In the genomic region with DNA sequence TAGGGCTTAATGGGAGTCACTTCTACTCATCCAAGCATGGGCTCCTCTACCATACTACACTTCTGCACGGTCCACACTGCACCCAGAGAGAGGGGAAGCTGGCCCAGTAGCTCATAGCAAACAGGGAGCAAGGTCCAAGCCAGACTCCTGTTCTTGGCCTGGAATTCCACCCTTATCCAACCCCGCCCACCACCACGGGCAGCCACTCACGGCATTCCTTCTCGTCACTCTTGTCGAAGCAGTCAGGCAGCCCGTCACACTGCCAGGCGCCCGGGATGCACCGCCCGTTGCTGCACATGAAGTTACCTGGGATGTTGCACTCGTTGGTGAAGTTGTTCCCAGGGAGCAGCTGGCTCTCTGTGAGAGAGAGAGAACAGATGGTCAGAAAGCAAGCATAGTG, we compare ENCODE assay signal across 10 mouse cellular contexts.
DNase-seq lines count a peak whose midpoint lies in the region; ATAC-seq and TF ChIP-seq lines count a peak whose summit lies in the region.
"Had no signal": no experiment of that assay in that cellular context is flagged by ENCODE, and none has a peak within 500 bp of the region (broad histone marks: within the 10 kb centered on the region; RNA-seq: fewer than 3 reads in every experiment).

No protein-coding gene starts in this region.

- H3K27ac ChIP-seq in kidney, adult 2 months (ENCODE audit: insufficient read depth, low read depth, low read length) = peak overlapping the region; percentile 74
- H3K27ac ChIP-seq in liver, embryonic 16.5 days (ENCODE audit: low read length) = 0 out of 2 replicates have a peak overlapping the region, but pooled peaks have one; percentile 16
- H3K27ac ChIP-seq in left cerebral cortex, adult 2 months = no peak overlapping the region
- H3K27ac ChIP-seq: neural tube, embryonic 12.5 days had no signal

- no peaks in the 10 kb centered on the region for H3K27me3 ChIP-seq in kidney, adult 2 months (replicated peaks; ENCODE audit: control insufficient read depth, insufficient read depth, low read length)
- H3K27me3 ChIP-seq in liver, embryonic 16.5 days (ENCODE audit: control insufficient read depth, insufficient read depth, low read depth, low read length) = no peaks in the 10 kb centered on the region
- H3K27me3 ChIP-seq: neural tube, embryonic 12.5 days had no signal

- peak; percentile 75 for ATAC-seq in liver, embryonic 16.5 days (ENCODE audit: low read depth)

- WGBS in kidney, adult 2 months = 40% methylated on average over 12 of the region's 12 CpGs
- 63% methylated on average over 12 of the region's 12 CpGs for WGBS in liver, embryonic 16.5 days (ENCODE audit: insufficient replicate concordance)

- no peaks in the 10 kb centered on the region for H3K36me3 ChIP-seq in kidney, adult 2 months (ENCODE audit: control insufficient read depth, insufficient read depth, low read length)
- H3K36me3 ChIP-seq in liver, embryonic 16.5 days (ENCODE audit: control insufficient read depth, insufficient read depth) = no peaks in the 10 kb centered on the region

- peak; percentile 65 to 75 for DNase-seq in lung, adult 18-20 months
- DNase-seq in lung, postnatal 14 days = no peak
- DNase-seq in kidney, adult 2 months = peak; percentile 94
- no peak for DNase-seq in urinary bladder, postnatal 14 days (ENCODE audit: low spot score)
- no peak for DNase-seq in gastrocnemius, postnatal 36 days
- DNase-seq in left cerebral cortex, adult 2 months (ENCODE audit: extremely low spot score in 1 of 2, low spot score in 2 of 2) = no peak
- DNase-seq: embryo, embryonic 11 days; thymus, postnatal 4 days had no signal

- no peak overlapping the region for H3K9ac ChIP-seq in liver, embryonic 16.5 days (ENCODE audit: low read depth, low read length)
- H3K9ac ChIP-seq: neural tube, embryonic 12.5 days had no signal

- H3K4me2 ChIP-seq in liver, embryonic 16.5 days (ENCODE audit: low read depth, low read length) = peak overlapping the region; percentile 15; the same call in 1 of the 2 replicates
- H3K4me2 ChIP-seq: neural tube, embryonic 12.5 days had no signal

- no peak for TF ChIP-seq CTCF in kidney, adult 2 months (conservative IDR thresholded peaks at IDR 0.05; ENCODE audit: insufficient read depth, insufficient read length, low read depth, low read length)
- no peak for TF ChIP-seq CTCF in left cerebral cortex, adult 2 months (IDR thresholded peaks at IDR 0.05)

- H3K4me1 ChIP-seq in kidney, adult 2 months (ENCODE audit: control insufficient read depth, insufficient read depth, low read length) = peaks cover 18% of the 10 kb centered on the region
- H3K4me1 ChIP-seq in liver, embryonic 16.5 days (ENCODE audit: control insufficient read depth, low read depth, low read length) = no peaks in the 10 kb centered on the region; the same call in 1 of the 2 replicates

- H3K9me3 ChIP-seq in liver, embryonic 16.5 days (replicated peaks; ENCODE audit: control insufficient read depth, low read length) = no peaks in the 10 kb centered on the region
- H3K9me3 ChIP-seq: neural tube, embryonic 12.5 days had no signal

- H3K4me3 ChIP-seq in kidney, adult 2 months (ENCODE audit: insufficient read depth, low read depth, low read length) = no peak overlapping the region
- no peak overlapping the region for H3K4me3 ChIP-seq in liver, embryonic 16.5 days (ENCODE audit: low read depth, low read length)
- no peak overlapping the region for H3K4me3 ChIP-seq in left cerebral cortex, adult 2 months
- H3K4me3 ChIP-seq: neural tube, embryonic 12.5 days had no signal

- TF ChIP-seq POLR2A in kidney, adult 2 months (IDR thresholded peaks at IDR 0.05; ENCODE audit: low read depth, low read length) = no peak

- intact Hi-C loops in gastrocnemius, postnatal 36 days (cut with DNase I) = loop anchor here (5.0 kb wide), 1 partner anchor 74 kb away; a partner anchor contains a TSS
- intact Hi-C loops in left cerebral cortex, adult 2 months (cut with DNase I) = no loop called here

Comparison
In these comparisons a context has a peak if more than half of its experiments do, and no peak if none do; other contexts are left out.
1. DNase-seq: peak in lung, adult 18-20 months (2 of 2) and kidney, adult 2 months (single experiment); none in lung, postnatal 14 days (single experiment), urinary bladder, postnatal 14 days (single experiment), gastrocnemius, postnatal 36 days (0 of 2) and left cerebral cortex, adult 2 months (0 of 2).